Mouse (Mus musculus): ENCODE results near the gene Gje1. TPM values are rescaled to one million over a fixed set of nuclear protein-coding genes. Genes with fewer than 3 reads are reported as not detected.

Gje1 gene
- polyA plus RNA-seq (2012; rRNA removed) = not detected in 2 replicates

GRCm38 (mm10) chr10:14718114-14718513, at the start of gene Gje1:
Gene Gje1 (minus strand): TSS chr10:14718214.
- Histone ChIP-seq H3K27ac (ENCODE audit: insufficient read depth, low read depth, low read length) (no peak within 1 kb of the TSS), H3K36me3 (ENCODE audit: control insufficient read depth, insufficient read depth, low read length) (no peaks in the 10 kb centered on the region), H3K4me3 (ENCODE audit: insufficient read depth, low read depth, low read length) (no peak within 1 kb of the TSS), H3K4me1 (ENCODE audit: control insufficient read depth, insufficient read depth, low read length) (no peaks in the 10 kb centered on the region), H3K27me3 (replicated peaks; ENCODE audit: control insufficient read depth, insufficient read depth, low read length) (no peaks in the 10 kb centered on the region)
- no peak for TF ChIP-seq POLR2A (IDR thresholded peaks at IDR 0.05; ENCODE audit: low read depth, low read length)
- TF ChIP-seq CTCF (conservative IDR thresholded peaks at IDR 0.05; ENCODE audit: insufficient read depth, insufficient read length, low read depth, low read length) = no peak
- WGBS = 64% methylated on average over 3 of the region's 3 CpGs
- no peak for DNase-seq

GRCm38 (mm10) chr10:14760618-14761017, 42.6 kb upstream of the Gje1 start:
- no peak overlapping the region for H3K4me3 ChIP-seq (ENCODE audit: insufficient read depth, low read depth, low read length)
- H3K4me1 ChIP-seq (ENCODE audit: control insufficient read depth, insufficient read depth, low read length) = no peaks in the 10 kb centered on the region
- no peak for TF ChIP-seq POLR2A (IDR thresholded peaks at IDR 0.05; ENCODE audit: low read depth, low read length)
- no peak for TF ChIP-seq CTCF (conservative IDR thresholded peaks at IDR 0.05; ENCODE audit: insufficient read depth, insufficient read length, low read depth, low read length)
- no peak for DNase-seq
- no peak overlapping the region for H3K27ac ChIP-seq (ENCODE audit: insufficient read depth, low read depth, low read length)
- WGBS = 28% methylated on average over 8 of the region's 8 CpGs
- no peaks in the 10 kb centered on the region for H3K27me3 ChIP-seq (replicated peaks; ENCODE audit: control insufficient read depth, insufficient read depth, low read length)
- H3K36me3 ChIP-seq (ENCODE audit: control insufficient read depth, insufficient read depth, low read length) = no peaks in the 10 kb centered on the region

DNA sequence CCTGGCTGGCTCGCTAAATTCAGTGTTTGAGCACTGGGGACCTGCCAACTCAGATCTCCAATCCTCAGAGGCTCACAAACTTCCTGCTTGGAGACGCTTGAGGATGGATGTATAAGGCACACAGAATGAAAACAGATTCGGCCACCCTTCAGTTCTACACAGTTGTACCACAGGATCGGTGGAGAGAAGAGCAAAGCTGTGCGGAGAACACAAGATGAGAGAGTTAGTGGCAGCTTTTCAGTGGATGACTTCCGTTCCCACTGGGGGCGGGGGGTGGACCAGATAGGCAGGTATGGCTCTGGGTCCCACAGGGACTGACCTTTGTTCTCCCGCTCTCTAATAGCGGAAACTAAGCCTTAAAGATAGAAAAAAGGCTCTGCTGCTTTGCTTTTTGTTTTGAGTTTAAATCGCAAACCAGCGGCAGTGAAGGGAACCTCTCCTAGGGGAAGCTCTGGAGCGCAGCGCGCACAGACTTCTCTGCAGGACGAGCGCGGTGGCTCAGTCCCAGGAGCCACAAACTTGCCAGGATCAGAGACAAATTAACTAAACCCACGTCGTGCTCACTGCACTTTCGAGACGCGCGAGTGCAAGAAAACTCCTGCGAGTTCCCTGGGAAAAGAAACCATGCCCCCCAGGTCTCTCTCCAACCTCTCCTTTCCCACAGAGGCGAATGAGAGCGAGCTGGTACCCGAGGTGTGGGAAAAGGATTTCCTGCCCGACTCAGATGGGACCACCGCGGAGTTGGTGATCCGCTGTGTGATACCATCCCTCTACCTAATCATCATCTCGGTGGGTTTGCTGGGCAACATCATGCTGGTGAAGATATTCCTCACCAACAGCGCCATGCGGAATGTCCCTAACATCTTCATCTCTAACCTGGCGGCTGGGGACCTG, 41.9 kb upstream of the Gje1 start:
- 2% methylated on average over 35 of the region's 35 CpGs for WGBS
- no peak for DNase-seq
- H3K27ac ChIP-seq (ENCODE audit: insufficient read depth, low read depth, low read length) = no peak overlapping the region
- H3K4me1 ChIP-seq (ENCODE audit: control insufficient read depth, insufficient read depth, low read length) = no peaks in the 10 kb centered on the region
- H3K36me3 ChIP-seq (ENCODE audit: control insufficient read depth, insufficient read depth, low read length) = no peaks in the 10 kb centered on the region
- no peaks in the 10 kb centered on the region for H3K27me3 ChIP-seq (replicated peaks; ENCODE audit: control insufficient read depth, insufficient read depth, low read length)
- H3K4me3 ChIP-seq (ENCODE audit: insufficient read depth, low read depth, low read length) = no peak overlapping the region
- TF ChIP-seq CTCF (conservative IDR thresholded peaks at IDR 0.05; ENCODE audit: insufficient read depth, insufficient read length, low read depth, low read length) (no peak), POLR2A (IDR thresholded peaks at IDR 0.05; ENCODE audit: low read depth, low read length) (no peak)

GRCm38 (mm10) chr10:14734285-14734684, 16.3 kb upstream of the Gje1 start:
- DNase-seq = peak; percentile 30
- 11% methylated on average over 2 of the region's 2 CpGs for WGBS
- Histone ChIP-seq H3K27me3 (replicated peaks; ENCODE audit: control insufficient read depth, insufficient read depth, low read length) (no peaks in the 10 kb centered on the region), H3K4me3 (ENCODE audit: insufficient read depth, low read depth, low read length) (no peak overlapping the region), H3K36me3 (ENCODE audit: control insufficient read depth, insufficient read depth, low read length) (no peaks in the 10 kb centered on the region), H3K27ac (ENCODE audit: insufficient read depth, low read depth, low read length) (no peak overlapping the region), H3K4me1 (ENCODE audit: control insufficient read depth, insufficient read depth, low read length) (no peaks in the 10 kb centered on the region)
- TF ChIP-seq POLR2A (IDR thresholded peaks at IDR 0.05; ENCODE audit: low read depth, low read length) = no peak
- no peak for TF ChIP-seq CTCF (conservative IDR thresholded peaks at IDR 0.05; ENCODE audit: insufficient read depth, insufficient read length, low read depth, low read length)

DNA sequence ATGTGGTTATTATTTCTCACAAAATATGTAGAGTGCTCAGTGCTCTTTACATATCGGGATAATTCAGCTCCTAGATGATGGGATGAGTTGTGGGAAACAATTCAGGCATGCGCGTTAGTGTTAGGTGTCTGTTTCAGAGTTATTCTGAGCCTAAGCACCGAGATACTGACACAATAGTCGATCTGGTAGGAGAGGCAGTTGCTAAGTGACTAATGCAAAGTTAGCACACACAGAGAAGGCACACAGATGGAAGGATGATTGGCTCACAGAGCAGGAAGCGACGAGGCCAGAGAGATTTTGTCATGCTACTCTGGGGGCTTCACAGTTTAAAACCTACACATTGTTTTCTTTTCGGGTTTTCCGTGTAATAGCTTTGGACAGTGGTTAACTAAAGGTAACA, 7.7 kb upstream of the Gje1 start:
- Histone ChIP-seq H3K4me3 (ENCODE audit: insufficient read depth, low read depth, low read length) (no peak overlapping the region), H3K36me3 (ENCODE audit: control insufficient read depth, insufficient read depth, low read length) (no peaks in the 10 kb centered on the region), H3K4me1 (ENCODE audit: control insufficient read depth, insufficient read depth, low read length) (no peaks in the 10 kb centered on the region), H3K27ac (ENCODE audit: insufficient read depth, low read depth, low read length) (no peak overlapping the region), H3K27me3 (replicated peaks; ENCODE audit: control insufficient read depth, insufficient read depth, low read length) (no peaks in the 10 kb centered on the region)
- 69% methylated on average over 9 of the region's 9 CpGs for WGBS
- no peak for DNase-seq
- TF ChIP-seq CTCF (conservative IDR thresholded peaks at IDR 0.05; ENCODE audit: insufficient read depth, insufficient read length, low read depth, low read length) = no peak
- no peak for TF ChIP-seq POLR2A (IDR thresholded peaks at IDR 0.05; ENCODE audit: low read depth, low read length)

- H3K27ac ChIP-seq (ENCODE audit: insufficient read depth, low read depth, low read length) = 0 out of 2 replicates have a peak within 1 kb of the TSS, but pooled peaks have one; percentile 33
- TF ChIP-seq POLR2A (IDR thresholded peaks at IDR 0.05; ENCODE audit: low read depth, low read length) (no peak), CTCF (conservative IDR thresholded peaks at IDR 0.05; ENCODE audit: insufficient read depth, insufficient read length, low read depth, low read length) (peak; percentile 90)
Observed at GRCm38 (mm10) chr10:14705072-14706066, 12.6 kb downstream of the Gje1 start, which contains the start of the genes Vta1 and Nmbr. Gene Vta1 (minus strand): TSS chr10:14705560. Gene Nmbr (plus strand): TSS chr10:14705591.

More at GRCm38 (mm10) chr10:14705072-14706066, 12.6 kb downstream of the Gje1 start, which contains the start of the genes Vta1 and Nmbr:
- H3K27me3 ChIP-seq (replicated peaks; ENCODE audit: control insufficient read depth, insufficient read depth, low read length) = no peaks in the 10 kb centered on the region
- H3K4me1 ChIP-seq (ENCODE audit: control insufficient read depth, insufficient read depth, low read length) = no peaks in the 10 kb centered on the region
- no peaks in the 10 kb centered on the region for H3K36me3 ChIP-seq (ENCODE audit: control insufficient read depth, insufficient read depth, low read length)
- peak within 1 kb of the TSS; percentile 87 for H3K4me3 ChIP-seq (ENCODE audit: insufficient read depth, low read depth, low read length)
- peak; percentile 99 for DNase-seq
- under 1% methylated on average over 50 of the region's 50 CpGs for WGBS

Data from kidney, adult 2 months (tissue).